Mouse (Mus musculus) hindbrain, embryonic 14.5 days (tissue): ENCODE measurements around the gene Med4. TPM values are rescaled to one million over a fixed set of nuclear protein-coding genes. Genes with fewer than 3 reads are reported as not detected.

Experiments used
- ATAC-seq: fragments of 200-750 bp; cut with Nextera tagmentation; 2 replicates; pipeline ENCODE4 v1.8.0; 2017; ENCODE audit warnings: moderate number of reproducible peaks, mild to moderate bottlenecking, moderate TSS enrichment, moderate library complexity; ENCODE audit not compliant: low FRiP score
- DNase-seq: peaks from one replicate; pipeline ENCODE4 v3.0.0-alpha.2; 2015; ENCODE audit warnings: low spot score
- H3K27ac ChIP-seq: fragments of 300-500 bp; sonication (generic); 2 replicates; pipeline ENCODE4 v1.5.1; 2014; ENCODE audit warnings: mild to moderate bottlenecking, moderate library complexity
- H3K27me3 ChIP-seq: fragments of 300-500 bp; sonication (generic); 2 replicates; pipeline ENCODE4 v1.6.1; 2014; ENCODE audit warnings: mild to moderate bottlenecking, low read length, mixed read lengths; ENCODE audit not compliant: control insufficient read depth, insufficient read depth
- H3K36me3 ChIP-seq: fragments of 300-500 bp; sonication (generic); replicated peaks from 2 replicates; pipeline ENCODE4 v1.6.1; 2014; ENCODE audit not compliant: control insufficient read depth, insufficient read depth
- H3K4me1 ChIP-seq: fragments of 300-500 bp; sonication (generic); replicated peaks from 2 replicates; pipeline ENCODE4 v1.6.1; 2014; ENCODE audit warnings: antibody characterized with exemption, low read length, mixed read lengths; ENCODE audit not compliant: control insufficient read depth, insufficient read depth
- H3K4me2 ChIP-seq: fragments of 300-500 bp; sonication (generic); replicated peaks from 2 replicates; pipeline ENCODE4 v1.6.1; 2014; ENCODE audit warnings: mild to moderate bottlenecking, moderate library complexity
- H3K4me3 ChIP-seq: fragments of 300-500 bp; sonication (generic); replicated peaks from 2 replicates; pipeline ENCODE4 v1.5.1; 2014; ENCODE audit warnings: mild to moderate bottlenecking, low read length
- H3K9ac ChIP-seq: fragments of 300-500 bp; sonication (generic); 2 replicates; pipeline ENCODE4 v1.6.1; 2014
- H3K9me3 ChIP-seq: fragments of 300-500 bp; sonication (generic); 2 replicates; pipeline ENCODE4 v1.6.1; 2016; ENCODE audit warnings: low read length; ENCODE audit not compliant: control insufficient read depth
- WGBS: fragments of 180-500 bp; shearing (Covaris S2); extraction: QIAGEN DNeasy Blood & Tissue Kit; methylation state at CpG from one replicate; pipeline ENCODE4 v1.1.7; 2014; 5-methylcytosine and 5-hydroxymethylcytosine counted together
- polyA plus RNA-seq: library from polyadenylated mRNA; unstranded; fragments of >200 nt; fragmentation: Nextera tagmentation; extraction: Ambion mirVana; gene quantifications from 2 replicates; pipeline ENCODE4 v1.2.1, GENCODE M21; 2014

Med4 gene
- polyA plus RNA-seq, 1 experiment from 2014 or later, result 67.8 TPM

GRCm38 (mm10) chr14:73475506-73475905 is 34.3 kb upstream of the Med4 start:
- DNase-seq (no peak), ATAC-seq (no peak)
- Histone ChIP-seq H3K9me3 (no peaks in the 10 kb centered on the region), H3K4me2 (no peak overlapping the region), H3K27ac (no peak overlapping the region), H3K4me3 (no peak overlapping the region), H3K27me3 (no peaks in the 10 kb centered on the region), H3K36me3 (no peaks in the 10 kb centered on the region), H3K9ac (no peak overlapping the region), H3K4me1 (0 out of 2 replicates have a peak, but pooled peaks cover 5% of the 10 kb centered on the region)
- 64% methylated on average over 7 of the region's 7 CpGs for WGBS

- H3K27ac ChIP-seq, result no peak overlapping the region
- ATAC-seq, result no peak
- no peak overlapping the region for H3K9ac ChIP-seq
- no peak overlapping the region for H3K4me2 ChIP-seq
- no peaks in the 10 kb centered on the region for H3K36me3 ChIP-seq
- H3K4me3 ChIP-seq, result no peak overlapping the region
- H3K27me3 ChIP-seq, result no peaks in the 10 kb centered on the region
- H3K4me1 ChIP-seq, result 0 out of 2 replicates have a peak, but pooled peaks cover 5% of the 10 kb centered on the region
- WGBS, result 67% methylated on average over 8 of the region's 8 CpGs
- DNase-seq, result no peak
- no peaks in the 10 kb centered on the region for H3K9me3 ChIP-seq
Measured at GRCm38 (mm10) chr14:73476361-73476934, 33.4 kb upstream of the Med4 start.

- Histone ChIP-seq H3K9ac (no peak overlapping the region), H3K27me3 (no peaks in the 10 kb centered on the region), H3K36me3 (no peaks in the 10 kb centered on the region), H3K9me3 (no peaks in the 10 kb centered on the region), H3K4me3 (no peak overlapping the region), H3K4me1 (0 out of 2 replicates have a peak, but pooled peaks cover 5% of the 10 kb centered on the region), H3K4me2 (no peak overlapping the region), H3K27ac (no peak overlapping the region)
- 95% methylated on average over 10 of the region's 10 CpGs for WGBS
- ATAC-seq (no peak), DNase-seq (no peak)
Measured at GRCm38 (mm10) chr14:73477077-73477476, 32.7 kb upstream of the Med4 start.

- Histone ChIP-seq H3K4me1 (no peaks in the 10 kb centered on the region), H3K9ac (no peak overlapping the region), H3K27ac (no peak overlapping the region), H3K9me3 (no peaks in the 10 kb centered on the region), H3K27me3 (no peaks in the 10 kb centered on the region), H3K4me3 (no peak overlapping the region), H3K4me2 (no peak overlapping the region), H3K36me3 (no peaks in the 10 kb centered on the region)
- ATAC-seq, result no peak
- no peak for DNase-seq
- WGBS, result 90% methylated on average over 3 of the region's 3 CpGs
Measured at GRCm38 (mm10) chr14:73478321-73478720, 31.5 kb upstream of the Med4 start.

- no peaks in the 10 kb centered on the region for H3K9me3 ChIP-seq
- H3K4me2 ChIP-seq, result no peak overlapping the region
- no peak overlapping the region for H3K9ac ChIP-seq
- no peak overlapping the region for H3K4me3 ChIP-seq
- no peaks in the 10 kb centered on the region for H3K36me3 ChIP-seq
- DNase-seq (no peak), ATAC-seq (no peak)
- H3K27me3 ChIP-seq, result no peaks in the 10 kb centered on the region
- no peak overlapping the region for H3K27ac ChIP-seq
- WGBS, result 16% methylated on average over 1 of the region's 1 CpGs
- H3K4me1 ChIP-seq, result no peaks in the 10 kb centered on the region
Measured at GRCm38 (mm10) chr14:73479771-73480170, 30.1 kb upstream of the Med4 start.

GRCm38 (mm10) chr14:73483516-73484229 is 26.2 kb upstream of the Med4 start:
- Histone ChIP-seq H3K27ac (no peak overlapping the region), H3K9me3 (no peaks in the 10 kb centered on the region), H3K36me3 (no peaks in the 10 kb centered on the region), H3K9ac (no peak overlapping the region), H3K4me1 (no peaks in the 10 kb centered on the region), H3K4me3 (no peak overlapping the region), H3K27me3 (no peaks in the 10 kb centered on the region), H3K4me2 (no peak overlapping the region)
- 83% methylated on average over 5 of the region's 5 CpGs for WGBS
- DNase-seq (no peak), ATAC-seq (no peak)

- H3K27ac ChIP-seq, result no peak overlapping the region
- H3K36me3 ChIP-seq, result no peaks in the 10 kb centered on the region
- WGBS, result 57% methylated on average over 3 of the region's 3 CpGs
- no peaks in the 10 kb centered on the region for H3K9me3 ChIP-seq
- DNase-seq (no peak), ATAC-seq (no peak)
- no peak overlapping the region for H3K4me2 ChIP-seq
- H3K27me3 ChIP-seq, result no peaks in the 10 kb centered on the region
- H3K4me3 ChIP-seq, result no peak overlapping the region
- H3K4me1 ChIP-seq, result no peaks in the 10 kb centered on the region
- no peak overlapping the region for H3K9ac ChIP-seq
Measured at GRCm38 (mm10) chr14:73484366-73485110, 25.3 kb upstream of the Med4 start.

GRCm38 (mm10) chr14:73486641-73487040 is 23.2 kb upstream of the Med4 start:
- DNase-seq (no peak), ATAC-seq (no peak)
- Histone ChIP-seq H3K4me3 (no peak overlapping the region), H3K9me3 (0 out of 2 replicates have a peak, but pooled peaks cover 4% of the 10 kb centered on the region), H3K27me3 (no peaks in the 10 kb centered on the region), H3K36me3 (no peaks in the 10 kb centered on the region), H3K9ac (no peak overlapping the region), H3K27ac (no peak overlapping the region), H3K4me1 (no peaks in the 10 kb centered on the region), H3K4me2 (no peak overlapping the region)
- 89% methylated on average over 5 of the region's 5 CpGs for WGBS

GRCm38 (mm10) chr14:73493356-73493755 is 16.5 kb upstream of the Med4 start:
- WGBS, result 96% methylated on average over 6 of the region's 6 CpGs
- no peak for ATAC-seq
- no peaks in the 10 kb centered on the region for H3K36me3 ChIP-seq
- H3K27me3 ChIP-seq, result no peaks in the 10 kb centered on the region
- no peak for DNase-seq
- H3K4me3 ChIP-seq, result no peak overlapping the region
- H3K9me3 ChIP-seq, result 0 out of 2 replicates have a peak, but pooled peaks cover 4% of the 10 kb centered on the region
- H3K27ac ChIP-seq, result no peak overlapping the region
- no peak overlapping the region for H3K9ac ChIP-seq
- no peak overlapping the region for H3K4me2 ChIP-seq
- H3K4me1 ChIP-seq, result no peaks in the 10 kb centered on the region
